16 mouse cellular contexts compared by ENCODE assay signal in genomic region chr13:94706641-94707053, GRCm38 (mm10).
DNase-seq lines count a peak whose midpoint lies in the region; ATAC-seq lines count a peak whose summit lies in the region.
"Had no signal": no experiment of that assay in that cellular context is flagged by ENCODE, and none has a peak within 500 bp of the region (broad histone marks: within the 10 kb centered on the region; RNA-seq: fewer than 3 reads in every experiment).

No protein-coding gene starts in this region.

- no peaks in the 10 kb centered on the region for H3K36me3 ChIP-seq in forebrain, embryonic 11.5 days (ENCODE audit: control insufficient read depth, insufficient read depth, low read length)
- no peaks in the 10 kb centered on the region for H3K36me3 ChIP-seq in forebrain, embryonic 15.5 days
- H3K36me3 ChIP-seq in midbrain, embryonic 12.5 days: no peaks in the 10 kb centered on the region
- no peaks in the 10 kb centered on the region for H3K36me3 ChIP-seq in midbrain, embryonic 14.5 days (ENCODE audit: control insufficient read depth, insufficient read depth, low read length)
- no peaks in the 10 kb centered on the region for H3K36me3 ChIP-seq in hindbrain, embryonic 13.5 days

- peaks cover 17% of the 10 kb centered on the region for H3K4me1 ChIP-seq in forebrain, embryonic 11.5 days (replicated peaks; ENCODE audit: control insufficient read depth, insufficient read depth, low read length)
- H3K4me1 ChIP-seq in forebrain, embryonic 15.5 days: peaks cover 35% of the 10 kb centered on the region
- H3K4me1 ChIP-seq in midbrain, embryonic 12.5 days: peaks cover 44% of the 10 kb centered on the region
- peaks cover 30% of the 10 kb centered on the region for H3K4me1 ChIP-seq in midbrain, embryonic 14.5 days (ENCODE audit: control insufficient read depth, insufficient read depth, low read length)
- peaks cover 42% of the 10 kb centered on the region for H3K4me1 ChIP-seq in hindbrain, embryonic 13.5 days (replicated peaks)

- H3K4me2 ChIP-seq in forebrain, embryonic 11.5 days (ENCODE audit: low read depth, low read length, severe bottlenecking): no peak overlapping the region
- H3K4me2 ChIP-seq in forebrain, embryonic 15.5 days (replicated peaks): no peak overlapping the region
- H3K4me2 ChIP-seq in midbrain, embryonic 12.5 days (replicated peaks): peak overlapping the region; percentile 32
- no peak overlapping the region for H3K4me2 ChIP-seq in midbrain, embryonic 14.5 days (ENCODE audit: low read length)
- no peak overlapping the region; the same call in 1 of the 2 replicates for H3K4me2 ChIP-seq in hindbrain, embryonic 13.5 days
- H3K4me2 ChIP-seq: liver, embryonic 11.5 days had no signal

- WGBS in forebrain, embryonic 11.5 days: 1% methylated on average over 7 of the region's 7 CpGs
- under 1% methylated on average over 7 of the region's 7 CpGs for WGBS in forebrain, embryonic 15.5 days
- 0% methylated on average over 7 of the region's 7 CpGs for WGBS in midbrain, embryonic 12.5 days
- 1% methylated on average over 7 of the region's 7 CpGs for WGBS in midbrain, embryonic 14.5 days
- WGBS in hindbrain, embryonic 13.5 days: 2% methylated on average over 7 of the region's 7 CpGs

- DNase-seq in forebrain, embryonic 11.5 days (ENCODE audit: low spot score): no peak
- DNase-seq in midbrain, embryonic 14.5 days: no peak
- DNase-seq in retina, postnatal 1 day: peak; percentile 30
- no peak for DNase-seq in lung, postnatal 4 days
- DNase-seq in frontal cortex, postnatal 36 days (ENCODE audit: low spot score in 2 of 2): no peak
- DNase-seq: adrenal gland, postnatal 36 days; heart, adult 2 months; heart, postnatal 10 days; kidney, postnatal 14 days; layer of hippocampus, adult 9-11 months; thymus, postnatal 25 days had no signal

- peaks cover 82% of the 10 kb centered on the region for H3K27me3 ChIP-seq in forebrain, embryonic 11.5 days (ENCODE audit: control insufficient read depth, insufficient read depth, low read length)
- H3K27me3 ChIP-seq in forebrain, embryonic 15.5 days: peaks cover 71% of the 10 kb centered on the region
- peaks cover 84% of the 10 kb centered on the region for H3K27me3 ChIP-seq in midbrain, embryonic 12.5 days
- peaks cover 77% of the 10 kb centered on the region for H3K27me3 ChIP-seq in midbrain, embryonic 14.5 days (ENCODE audit: control insufficient read depth, insufficient read depth, low read length)
- H3K27me3 ChIP-seq in hindbrain, embryonic 13.5 days: peaks cover 97% of the 10 kb centered on the region

- peak; percentile 54; the same call in 1 of the 2 replicates for ATAC-seq in forebrain, embryonic 11.5 days (replicated peaks; ENCODE audit: low FRiP score)
- no peak for ATAC-seq in forebrain, embryonic 15.5 days (replicated peaks)
- ATAC-seq in midbrain, embryonic 12.5 days (ENCODE audit: low FRiP score, low read depth): peak; percentile 81
- no peak for ATAC-seq in midbrain, embryonic 14.5 days (ENCODE audit: low FRiP score, low TSS enrichment)
- no peak for ATAC-seq in hindbrain, embryonic 13.5 days (ENCODE audit: low FRiP score)
- ATAC-seq: intestine, postnatal 0 days had no signal

- H3K27ac ChIP-seq in forebrain, embryonic 11.5 days (ENCODE audit: low read depth, low read length): no peak overlapping the region; the same call in 1 of the 2 replicates
- no peak overlapping the region for H3K27ac ChIP-seq in forebrain, embryonic 15.5 days (replicated peaks)
- H3K27ac ChIP-seq in midbrain, embryonic 12.5 days (replicated peaks): no peak overlapping the region; the same call in 1 of the 2 replicates
- H3K27ac ChIP-seq in midbrain, embryonic 14.5 days (replicated peaks; ENCODE audit: low read depth, low read length): no peak overlapping the region
- H3K27ac ChIP-seq in hindbrain, embryonic 13.5 days: peak overlapping the region; percentile 74; the same call in 1 of the 2 replicates
- H3K27ac ChIP-seq: heart, adult 2 months had no signal

- H3K9ac ChIP-seq in forebrain, embryonic 11.5 days (ENCODE audit: low read length): no peak overlapping the region
- no peak overlapping the region for H3K9ac ChIP-seq in forebrain, embryonic 15.5 days (replicated peaks)
- no peak overlapping the region for H3K9ac ChIP-seq in midbrain, embryonic 12.5 days (replicated peaks)
- no peak overlapping the region for H3K9ac ChIP-seq in midbrain, embryonic 14.5 days (replicated peaks; ENCODE audit: low read length)
- H3K9ac ChIP-seq in hindbrain, embryonic 13.5 days: no peak overlapping the region

- no peak overlapping the region for H3K4me3 ChIP-seq in forebrain, embryonic 11.5 days (ENCODE audit: low read depth, low read length)
- no peak overlapping the region for H3K4me3 ChIP-seq in forebrain, embryonic 15.5 days
- no peak overlapping the region for H3K4me3 ChIP-seq in midbrain, embryonic 12.5 days
- H3K4me3 ChIP-seq in midbrain, embryonic 14.5 days (replicated peaks; ENCODE audit: low read depth, low read length): no peak overlapping the region
- no peak overlapping the region for H3K4me3 ChIP-seq in hindbrain, embryonic 13.5 days
- H3K4me3 ChIP-seq: heart, adult 2 months had no signal

- H3K9me3 ChIP-seq in forebrain, embryonic 11.5 days (ENCODE audit: control insufficient read depth, low read length): no peaks in the 10 kb centered on the region
- no peaks in the 10 kb centered on the region for H3K9me3 ChIP-seq in forebrain, embryonic 15.5 days
- H3K9me3 ChIP-seq in midbrain, embryonic 12.5 days: no peaks in the 10 kb centered on the region
- H3K9me3 ChIP-seq in midbrain, embryonic 14.5 days (ENCODE audit: control insufficient read depth, low read length): no peaks in the 10 kb centered on the region
- H3K9me3 ChIP-seq in hindbrain, embryonic 13.5 days: no peaks in the 10 kb centered on the region

Comparison
In these comparisons a context has a peak if more than half of its experiments do, and no peak if none do; other contexts are left out.
1. ATAC-seq: peak in forebrain, embryonic 11.5 days (single experiment) and midbrain, embryonic 12.5 days (single experiment); none in forebrain, embryonic 15.5 days (single experiment), midbrain, embryonic 14.5 days (single experiment) and hindbrain, embryonic 13.5 days (single experiment).